Mouse (Mus musculus) liver, postnatal 0 days (tissue): ENCODE results near the gene Runx3.

Experiments used
- CTCF ChIP-seq: sonication (generic); IDR thresholded peaks from 2 replicates; pipeline ENCODE4 v1.5.1; 2016; ENCODE audit warnings: antibody characterized with exemption, low read depth
- EP300 ChIP-seq: IDR thresholded peaks from 2 replicates; pipeline ENCODE4 v1.6.1; 2016; ENCODE audit warnings: antibody characterized with exemption, low read depth, mild to moderate bottlenecking

GRCm38 (mm10) chr4:135151111-135151987 is 30.9 kb downstream of the Runx3 start:
- TF ChIP-seq CTCF, result no peak
- TF ChIP-seq EP300, result no peak
